Mouse (Mus musculus) heart, embryonic 10.5 days (tissue): ENCODE results near the gene Col9a2. TPM values are rescaled to one million over a fixed set of nuclear protein-coding genes. Genes with fewer than 3 reads are reported as not detected.

Experiments used
- DNase-seq: peaks from one replicate; pipeline ENCODE4 v3.0.0-alpha.2; 2017; ENCODE audit warnings: low spot score
- H3K27ac ChIP-seq: fragments of 300-500 bp; sonication (generic); 2 replicates; pipeline ENCODE4 v1.5.1; 2016; ENCODE audit warnings: mild to moderate bottlenecking
- H3K27me3 ChIP-seq: fragments of 300-500 bp; sonication (generic); 2 replicates; pipeline ENCODE4 v1.6.1; 2016; ENCODE audit warnings: mild to moderate bottlenecking; ENCODE audit not compliant: poor library complexity, insufficient read depth, severe bottlenecking
- H3K36me3 ChIP-seq: fragments of 300-500 bp; sonication (generic); 2 replicates; pipeline ENCODE4 v1.6.1; 2016; ENCODE audit warnings: mild to moderate bottlenecking, moderate library complexity
- H3K4me1 ChIP-seq: fragments of 300-500 bp; sonication (generic); 2 replicates; pipeline ENCODE4 v1.6.1; 2016; ENCODE audit warnings: mild to moderate bottlenecking
- H3K4me3 ChIP-seq: fragments of 300-500 bp; sonication (generic); 2 replicates; pipeline ENCODE4 v1.5.1; 2016; ENCODE audit warnings: mild to moderate bottlenecking, moderate library complexity
- H3K9me3 ChIP-seq: fragments of 300-500 bp; sonication (generic); 2 replicates; pipeline ENCODE4 v1.6.1; 2016; ENCODE audit warnings: mild to moderate bottlenecking, moderate library complexity
- WGBS: fragments of 180-500 bp; shearing (Covaris S2); methylation state at CpG from one replicate; pipeline ENCODE4 v1.1.7; 2016; 5-methylcytosine and 5-hydroxymethylcytosine counted together
- polyA plus RNA-seq: library from polyadenylated mRNA; unstranded; fragments of >200 nt; fragmentation: Nextera tagmentation; extraction: Ambion mirVana; gene quantifications from 2 replicates; pipeline ENCODE4 v1.2.1, GENCODE M21; 2016

The Col9a2 gene
- polyA plus RNA-seq, 1 experiment from 2014 or later = 6.4 TPM

DNA sequence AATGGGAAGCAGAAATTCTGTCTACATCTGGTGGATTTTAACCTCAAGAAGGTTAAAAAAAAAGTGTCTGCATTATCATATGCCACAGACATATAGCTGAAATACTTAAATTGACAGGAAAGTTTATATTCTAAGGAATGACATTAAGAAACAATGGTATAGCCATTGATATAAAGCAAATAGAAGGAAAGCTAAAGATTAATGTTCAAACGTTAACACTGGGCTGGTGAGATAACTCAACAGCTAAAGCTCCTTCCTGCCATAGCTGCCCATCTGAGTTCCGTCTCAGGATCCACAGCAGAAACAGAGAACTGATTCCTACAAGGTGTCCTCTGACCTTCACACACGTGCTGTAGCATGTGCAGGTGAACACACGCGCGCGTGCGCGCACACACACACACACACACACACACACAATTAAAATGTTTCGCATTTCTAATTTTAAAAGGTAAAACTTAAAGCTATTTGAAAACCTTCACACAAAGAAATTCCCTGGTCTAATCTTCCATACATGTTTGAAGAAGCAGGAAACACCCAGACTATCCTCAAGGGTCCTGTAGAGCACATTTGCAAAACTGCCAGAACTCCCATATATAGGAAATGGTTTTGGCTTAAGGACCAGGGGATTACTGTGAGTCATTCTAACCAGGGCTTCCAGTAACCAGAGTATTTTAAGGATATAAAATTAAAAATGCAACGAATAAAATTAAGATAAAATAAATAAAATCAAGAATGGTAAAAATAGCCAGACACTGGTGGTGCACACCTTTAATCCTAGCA is 28.2 kb upstream of the Col9a2 start:
- Histone ChIP-seq H3K4me1 (peaks cover 15% of the 10 kb centered on the region), H3K27me3 (no peaks in the 10 kb centered on the region), H3K4me3 (no peak overlapping the region), H3K27ac (no peak overlapping the region), H3K9me3 (no peaks in the 10 kb centered on the region), H3K36me3 (no peaks in the 10 kb centered on the region)
- DNase-seq = no peak
- WGBS = 80% methylated on average over 11 of the region's 11 CpGs

DNA sequence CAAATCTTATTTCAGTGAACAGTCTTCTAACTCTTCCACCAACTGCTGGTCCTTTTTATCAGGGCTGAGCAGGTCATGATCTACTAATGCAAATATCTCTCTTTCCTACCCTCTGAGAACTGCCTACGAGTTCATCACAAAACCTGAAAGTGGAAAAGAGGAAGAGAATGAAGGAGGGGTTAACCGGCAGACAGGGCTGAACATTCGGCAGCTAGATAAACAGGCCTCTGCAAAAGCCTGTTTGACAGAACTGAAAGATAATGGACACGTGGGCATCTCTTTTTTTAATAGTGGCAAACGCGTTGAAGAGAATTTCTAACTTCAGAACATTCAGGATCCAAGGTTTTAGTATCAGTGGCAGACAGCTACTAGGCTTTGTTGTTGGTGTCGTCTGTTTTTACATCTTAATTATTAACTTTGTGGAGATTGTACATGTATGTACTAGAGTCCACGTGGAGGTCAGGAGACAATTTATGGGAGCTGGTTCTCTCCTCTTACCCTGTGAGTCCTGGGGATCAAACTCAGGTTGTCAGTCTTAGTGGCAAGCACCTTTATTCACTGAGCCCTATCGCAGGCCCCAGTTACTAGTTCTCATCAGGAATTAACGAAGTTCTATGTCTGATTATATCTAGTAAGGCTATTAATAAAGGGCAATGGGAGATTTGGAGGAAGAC is 24.5 kb upstream of the Col9a2 start:
- Histone ChIP-seq H3K36me3 (no peaks in the 10 kb centered on the region), H3K9me3 (no peaks in the 10 kb centered on the region), H3K27ac (no peak overlapping the region), H3K27me3 (no peaks in the 10 kb centered on the region), H3K4me3 (peak overlapping the region; percentile 95; the same call in 1 of the 2 replicates), H3K4me1 (peaks cover 23% of the 10 kb centered on the region)
- no peak for DNase-seq
- 54% methylated on average over 10 of the region's 10 CpGs for WGBS

GRCm38 (mm10) chr4:121015268-121015659 is 23.9 kb upstream of the Col9a2 start:
- H3K4me3 ChIP-seq = peak overlapping the region; percentile 95
- WGBS = 73% methylated on average over 7 of the region's 7 CpGs
- no peak overlapping the region for H3K27ac ChIP-seq
- H3K36me3 ChIP-seq = no peaks in the 10 kb centered on the region
- peaks cover 23% of the 10 kb centered on the region for H3K4me1 ChIP-seq
- H3K9me3 ChIP-seq = no peaks in the 10 kb centered on the region
- H3K27me3 ChIP-seq = no peaks in the 10 kb centered on the region
- DNase-seq = no peak

GRCm38 (mm10) chr4:121016021-121016898 is 22.9 kb upstream of the Col9a2 start:
- Histone ChIP-seq H3K9me3 (no peaks in the 10 kb centered on the region), H3K27ac (peak overlapping the region; percentile 92), H3K4me3 (peak overlapping the region; percentile 95), H3K4me1 (peaks cover 29% of the 10 kb centered on the region), H3K36me3 (no peaks in the 10 kb centered on the region), H3K27me3 (no peaks in the 10 kb centered on the region)
- 4% methylated on average over 40 of the region's 40 CpGs for WGBS
- peak; percentile 78 for DNase-seq

GRCm38 (mm10) chr4:121016928-121017657 is 22.1 kb upstream of the Col9a2 start, which contains the start of gene Smap2:
Smap2 (minus strand) TSS chr4:121017247.
- Histone ChIP-seq H3K4me1 (peaks cover 36% of the 10 kb centered on the region), H3K4me3 (peak within 1 kb of the TSS; percentile 95), H3K9me3 (no peaks in the 10 kb centered on the region), H3K27me3 (no peaks in the 10 kb centered on the region), H3K27ac (peak within 1 kb of the TSS; percentile 92), H3K36me3 (no peaks in the 10 kb centered on the region)
- WGBS = under 1% methylated on average over 47 of the region's 48 CpGs
- DNase-seq = peak; percentile 98

DNA sequence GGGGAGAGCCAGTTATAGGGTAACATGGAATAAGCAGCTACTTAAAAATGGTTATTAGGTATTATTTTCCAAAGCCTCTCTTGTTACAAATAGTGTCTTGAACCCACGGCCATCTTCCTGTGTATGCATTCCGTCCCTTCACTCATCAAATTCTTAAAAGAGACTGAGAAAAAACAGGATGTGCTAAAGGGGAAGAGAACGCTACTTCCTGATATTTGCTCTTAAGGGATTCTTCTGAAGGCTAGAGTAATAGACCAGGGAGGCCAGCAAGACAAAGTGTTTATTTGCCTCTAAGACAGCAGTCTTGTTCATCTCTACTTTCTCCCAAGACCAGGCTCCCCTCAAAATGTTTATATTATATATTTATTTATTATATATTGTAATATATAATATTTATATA is 20.9 kb upstream of the Col9a2 start:
- H3K36me3 ChIP-seq = no peaks in the 10 kb centered on the region
- no peak overlapping the region for H3K4me3 ChIP-seq
- no peaks in the 10 kb centered on the region for H3K9me3 ChIP-seq
- peaks cover 40% of the 10 kb centered on the region for H3K4me1 ChIP-seq
- 75% methylated on average over 3 of the region's 3 CpGs for WGBS
- no peak for DNase-seq
- H3K27ac ChIP-seq = no peak overlapping the region
- H3K27me3 ChIP-seq = no peaks in the 10 kb centered on the region

DNA sequence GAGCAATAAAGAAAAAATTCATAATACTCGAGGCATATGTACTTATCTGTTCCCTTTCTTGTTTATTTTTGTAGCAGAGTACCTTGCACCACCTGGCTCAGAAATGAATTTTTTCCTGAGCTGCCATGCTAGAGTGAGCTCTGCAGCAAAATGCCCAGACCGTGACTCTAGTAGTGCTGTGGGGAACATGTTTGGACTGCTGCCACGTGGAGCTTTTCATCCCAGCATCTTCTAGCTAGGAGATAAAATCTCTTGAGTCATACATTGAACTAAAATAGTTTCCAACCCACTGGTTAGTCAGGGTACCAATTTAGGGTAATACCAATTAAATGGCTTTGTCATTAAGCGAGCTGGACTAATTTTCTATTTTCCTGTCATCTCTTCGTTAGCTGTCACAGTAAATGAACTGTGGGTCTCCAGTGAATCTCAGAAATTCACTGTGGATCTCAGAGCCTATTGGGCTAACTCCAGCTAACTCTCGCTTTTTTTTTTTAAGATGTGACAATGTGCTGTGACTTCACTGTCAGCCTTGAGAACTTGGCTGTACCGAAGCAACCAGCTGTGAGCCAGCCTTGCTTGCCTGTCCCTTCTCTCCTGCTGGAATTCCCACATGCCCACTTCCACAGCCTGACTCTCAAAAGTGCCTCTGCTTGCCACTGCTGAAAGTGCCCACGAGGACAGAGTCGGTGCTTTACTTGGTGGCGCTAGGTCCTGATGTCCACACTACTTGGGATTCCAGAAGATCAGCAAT is 19.0 kb upstream of the Col9a2 start:
- Histone ChIP-seq H3K9me3 (no peaks in the 10 kb centered on the region), H3K27ac (no peak overlapping the region; the same call in 1 of the 2 replicates), H3K27me3 (no peaks in the 10 kb centered on the region), H3K36me3 (no peaks in the 10 kb centered on the region), H3K4me3 (no peak overlapping the region), H3K4me1 (peaks cover 36% of the 10 kb centered on the region)
- DNase-seq = no peak
- WGBS = 74% methylated on average over 10 of the region's 10 CpGs

DNA sequence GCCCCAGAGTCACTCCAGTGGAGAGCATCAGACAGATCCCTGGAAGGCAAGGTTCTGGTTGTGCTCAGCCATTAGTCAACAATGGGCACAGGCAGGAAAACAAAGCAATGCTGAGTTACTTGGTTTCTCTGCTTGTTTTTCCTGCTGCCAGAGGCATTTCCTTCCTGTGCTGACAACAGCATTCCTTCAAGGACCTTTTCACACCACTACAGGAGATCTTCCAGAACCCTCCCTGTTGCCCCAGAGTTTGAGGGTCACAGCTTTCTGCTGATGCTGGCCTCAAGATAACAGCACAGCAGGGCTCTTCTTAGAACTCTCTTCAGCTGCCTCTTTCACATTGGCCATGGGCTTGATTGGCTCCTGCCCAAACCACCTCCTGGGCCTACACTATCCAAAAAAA is 17.3 kb upstream of the Col9a2 start:
- DNase-seq = peak; percentile 84
- H3K36me3 ChIP-seq = no peaks in the 10 kb centered on the region
- no peaks in the 10 kb centered on the region for H3K27me3 ChIP-seq
- H3K9me3 ChIP-seq = no peaks in the 10 kb centered on the region
- H3K4me1 ChIP-seq = peaks cover 29% of the 10 kb centered on the region
- peak overlapping the region; percentile 53; the same call in 1 of the 2 replicates for H3K27ac ChIP-seq
- H3K4me3 ChIP-seq = no peak overlapping the region

DNA sequence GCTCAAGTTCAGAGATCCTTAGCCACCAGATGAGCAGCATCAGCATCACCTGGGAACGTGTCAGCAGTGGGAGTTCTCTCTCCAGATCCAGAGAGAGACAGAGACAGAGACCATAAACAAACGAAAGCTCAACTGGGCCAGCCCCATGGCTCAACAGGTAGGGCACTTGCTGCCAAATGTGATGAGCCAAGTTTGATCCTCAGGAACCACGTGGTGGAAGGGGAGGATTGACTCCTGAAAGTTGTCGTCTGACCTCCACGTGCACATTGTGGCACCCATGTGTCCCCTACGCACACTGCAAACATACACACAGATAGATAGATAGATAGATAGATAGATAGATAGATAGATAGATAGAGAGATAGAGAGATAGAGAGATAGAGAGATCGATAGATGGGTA is 15.7 kb upstream of the Col9a2 start:
- Histone ChIP-seq H3K4me1 (peaks cover 23% of the 10 kb centered on the region), H3K27ac (no peak overlapping the region), H3K9me3 (no peaks in the 10 kb centered on the region), H3K36me3 (no peaks in the 10 kb centered on the region), H3K27me3 (no peaks in the 10 kb centered on the region), H3K4me3 (no peak overlapping the region)
- WGBS = 85% methylated on average over 7 of the region's 7 CpGs
- DNase-seq = no peak

GRCm38 (mm10) chr4:121023941-121024340 is 15.2 kb upstream of the Col9a2 start:
- H3K9me3 ChIP-seq = no peaks in the 10 kb centered on the region
- H3K4me3 ChIP-seq = no peak overlapping the region
- DNase-seq = no peak
- H3K36me3 ChIP-seq = no peaks in the 10 kb centered on the region
- no peaks in the 10 kb centered on the region for H3K27me3 ChIP-seq
- WGBS = 85% methylated on average over 2 of the region's 2 CpGs
- peaks cover 22% of the 10 kb centered on the region for H3K4me1 ChIP-seq
- no peak overlapping the region for H3K27ac ChIP-seq

- no peak for DNase-seq
- 57% methylated on average over 2 of the region's 2 CpGs for WGBS
- Histone ChIP-seq H3K36me3 (no peaks in the 10 kb centered on the region), H3K27me3 (no peaks in the 10 kb centered on the region), H3K4me1 (peaks cover 20% of the 10 kb centered on the region), H3K9me3 (no peaks in the 10 kb centered on the region), H3K27ac (no peak overlapping the region), H3K4me3 (no peak overlapping the region)
Measured at GRCm38 (mm10) chr4:121025681-121026080, 13.5 kb upstream of the Col9a2 start.

GRCm38 (mm10) chr4:121028146-121028545 is 11.0 kb upstream of the Col9a2 start:
- H3K4me1 ChIP-seq = no peaks in the 10 kb centered on the region
- no peaks in the 10 kb centered on the region for H3K36me3 ChIP-seq
- no peak overlapping the region for H3K27ac ChIP-seq
- H3K4me3 ChIP-seq = no peak overlapping the region
- DNase-seq = no peak
- H3K9me3 ChIP-seq = no peaks in the 10 kb centered on the region
- no peaks in the 10 kb centered on the region for H3K27me3 ChIP-seq
- WGBS = 71% methylated on average over 1 of the region's 1 CpGs
